Comparison of ENCODE assay signal across 18 mouse cellular contexts in the genomic region with DNA sequence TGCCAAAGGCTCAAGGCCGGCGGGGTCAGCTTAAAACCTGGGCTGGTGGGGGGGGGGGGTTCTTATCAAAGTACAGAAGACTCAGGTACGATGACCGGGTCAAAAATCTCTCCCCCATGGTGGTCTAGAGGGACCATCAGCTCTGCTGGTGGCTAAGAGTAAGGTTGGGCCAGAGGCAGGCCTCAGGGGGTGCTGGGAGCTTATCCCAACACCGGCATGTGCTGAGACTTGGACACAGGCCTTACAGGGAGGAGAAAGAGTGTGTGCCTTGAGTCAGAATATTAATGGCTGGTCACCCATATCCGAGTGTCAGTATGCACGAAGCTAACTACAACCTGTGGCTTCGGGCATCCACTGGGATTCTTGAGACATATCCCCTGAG. TPM values are rescaled to one million over a fixed set of nuclear protein-coding genes. Genes with fewer than 3 reads are reported as not detected.
DNase-seq lines count a peak whose midpoint lies in the region; ATAC-seq and TF ChIP-seq lines count a peak whose summit lies in the region.
"Had no signal": no experiment of that assay in that cellular context is flagged by ENCODE, and none has a peak within 500 bp of the region (broad histone marks: within the 10 kb centered on the region; RNA-seq: fewer than 3 reads in every experiment).

No protein-coding gene starts in this region.

- TF ChIP-seq POLR2A in liver, adult 2 months (IDR thresholded peaks at IDR 0.05; ENCODE audit: extremely low read depth, insufficient read depth, low read length): no peak

- no peaks in the 10 kb centered on the region for H3K36me3 ChIP-seq in forebrain, embryonic 10.5 days (replicated peaks)
- no peaks in the 10 kb centered on the region for H3K36me3 ChIP-seq in forebrain, embryonic 15.5 days
- H3K36me3 ChIP-seq in liver, adult 2 months (ENCODE audit: control insufficient read depth, insufficient read depth, low read length): no peaks in the 10 kb centered on the region
- H3K36me3 ChIP-seq in liver, embryonic 12.5 days: no peaks in the 10 kb centered on the region
- H3K36me3 ChIP-seq in hindbrain, embryonic 12.5 days: no peaks in the 10 kb centered on the region
- H3K36me3 ChIP-seq in neural tube, embryonic 14.5 days (ENCODE audit: control insufficient read depth, insufficient read depth, low read length): no peaks in the 10 kb centered on the region
- H3K36me3 ChIP-seq: heart, embryonic 15.5 days; limb, embryonic 15.5 days had no signal

- peaks cover 49% of the 10 kb centered on the region for H3K4me1 ChIP-seq in forebrain, embryonic 10.5 days
- peaks cover 40% of the 10 kb centered on the region for H3K4me1 ChIP-seq in forebrain, embryonic 15.5 days
- H3K4me1 ChIP-seq in liver, adult 2 months (ENCODE audit: control insufficient read depth, insufficient read depth, low read length): no peaks in the 10 kb centered on the region
- no peaks in the 10 kb centered on the region for H3K4me1 ChIP-seq in liver, embryonic 12.5 days
- H3K4me1 ChIP-seq in hindbrain, embryonic 12.5 days: peaks cover 52% of the 10 kb centered on the region
- peaks cover 23% of the 10 kb centered on the region for H3K4me1 ChIP-seq in neural tube, embryonic 14.5 days (ENCODE audit: control insufficient read depth, insufficient read depth, low read length)
- H3K4me1 ChIP-seq: heart, embryonic 15.5 days had no signal

- no peak for TF ChIP-seq CTCF in liver, adult 2 months (IDR thresholded peaks at IDR 0.05; ENCODE audit: low read depth, low read length)

- H3K27me3 ChIP-seq in forebrain, embryonic 10.5 days (ENCODE audit: poor library complexity, severe bottlenecking): peaks cover 67% of the 10 kb centered on the region
- no peaks in the 10 kb centered on the region for H3K27me3 ChIP-seq in forebrain, embryonic 15.5 days
- no peaks in the 10 kb centered on the region for H3K27me3 ChIP-seq in liver, adult 2 months (ENCODE audit: control insufficient read depth, insufficient read depth, low read length)
- H3K27me3 ChIP-seq in liver, embryonic 12.5 days (replicated peaks): peaks cover 39% of the 10 kb centered on the region
- H3K27me3 ChIP-seq in hindbrain, embryonic 12.5 days: no peaks in the 10 kb centered on the region
- no peaks in the 10 kb centered on the region for H3K27me3 ChIP-seq in neural tube, embryonic 14.5 days (ENCODE audit: control insufficient read depth, insufficient read depth, low read length)
- H3K27me3 ChIP-seq: limb, embryonic 15.5 days had no signal

- DNase-seq in forebrain, embryonic 10.5 days (ENCODE audit: extremely low spot score, low spot score): no peak
- no peak for DNase-seq in liver, adult 2 months (ENCODE audit: extremely low read depth, low read depth, low spot score)
- DNase-seq in spleen, adult 12 weeks (ENCODE audit: low spot score): no peak
- no peak for DNase-seq in left cerebral cortex, adult 9 months (ENCODE audit: low spot score in 2 of 2)
- DNase-seq: adrenal gland, adult 8-10 months; gastrocnemius, postnatal 14 days; heart, adult 2 months; liver, postnatal 0 days; lung, postnatal 14 days; right cerebral cortex, postnatal 4 days had no signal

- peak overlapping the region; percentile 12; the same call in 1 of the 2 replicates for H3K27ac ChIP-seq in forebrain, embryonic 10.5 days
- H3K27ac ChIP-seq in forebrain, embryonic 15.5 days (replicated peaks): no peak overlapping the region
- H3K27ac ChIP-seq in liver, adult 2 months (replicated peaks; ENCODE audit: insufficient read depth, low read depth, low read length): peak overlapping the region; percentile 0; the same call in 1 of the 2 replicates
- H3K27ac ChIP-seq in liver, embryonic 12.5 days: no peak overlapping the region
- peak overlapping the region; percentile 45 for H3K27ac ChIP-seq in hindbrain, embryonic 12.5 days
- peak overlapping the region; percentile 66; the same call in 1 of the 2 replicates for H3K27ac ChIP-seq in neural tube, embryonic 14.5 days (ENCODE audit: low read depth, low read length)
- H3K27ac ChIP-seq: heart, adult 2 months; heart, embryonic 15.5 days; limb, embryonic 15.5 days had no signal

- H3K9me3 ChIP-seq in forebrain, embryonic 10.5 days: no peaks in the 10 kb centered on the region
- no peaks in the 10 kb centered on the region for H3K9me3 ChIP-seq in forebrain, embryonic 15.5 days
- no peaks in the 10 kb centered on the region for H3K9me3 ChIP-seq in liver, embryonic 12.5 days (replicated peaks)
- H3K9me3 ChIP-seq in hindbrain, embryonic 12.5 days (replicated peaks): no peaks in the 10 kb centered on the region
- no peaks in the 10 kb centered on the region for H3K9me3 ChIP-seq in neural tube, embryonic 14.5 days (ENCODE audit: control insufficient read depth, low read length)
- H3K9me3 ChIP-seq: heart, embryonic 15.5 days; limb, embryonic 15.5 days had no signal

- H3K4me2 ChIP-seq in forebrain, embryonic 15.5 days (replicated peaks): no peak overlapping the region
- H3K4me2 ChIP-seq in liver, embryonic 12.5 days: no peak overlapping the region
- H3K4me2 ChIP-seq in hindbrain, embryonic 12.5 days (replicated peaks): 0 out of 2 replicates have a peak overlapping the region, but pooled peaks have one; percentile 19
- no peak overlapping the region for H3K4me2 ChIP-seq in neural tube, embryonic 14.5 days (ENCODE audit: low read depth, low read length)
- H3K4me2 ChIP-seq: heart, embryonic 15.5 days; limb, embryonic 15.5 days had no signal

- no peak; the same call in 1 of the 2 replicates for ATAC-seq in forebrain, embryonic 15.5 days (replicated peaks)
- no peak for ATAC-seq in liver, embryonic 12.5 days
- ATAC-seq in hindbrain, embryonic 12.5 days (ENCODE audit: low FRiP score): peak; percentile 33
- peak; percentile 35 for ATAC-seq in neural tube, embryonic 14.5 days (ENCODE audit: low read depth)
- ATAC-seq: intestine, postnatal 0 days; liver, postnatal 0 days had no signal

- no peak overlapping the region for H3K9ac ChIP-seq in forebrain, embryonic 15.5 days (replicated peaks)
- no peak overlapping the region for H3K9ac ChIP-seq in liver, adult 2 months (ENCODE audit: low read depth, low read length)
- H3K9ac ChIP-seq in liver, embryonic 12.5 days: no peak overlapping the region
- H3K9ac ChIP-seq in hindbrain, embryonic 12.5 days: no peak overlapping the region
- H3K9ac ChIP-seq in neural tube, embryonic 14.5 days (replicated peaks; ENCODE audit: low read depth, low read length): no peak overlapping the region
- H3K9ac ChIP-seq: heart, embryonic 15.5 days; limb, embryonic 15.5 days; liver, postnatal 0 days had no signal

- no peaks in the 10 kb centered on the region for H3K79me2 ChIP-seq in liver, adult 2 months (ENCODE audit: control insufficient read depth, insufficient read depth, low read length)

- WGBS in forebrain, embryonic 10.5 days: 39% methylated on average over 8 of the region's 8 CpGs
- 36% methylated on average over 8 of the region's 8 CpGs for WGBS in forebrain, embryonic 15.5 days
- 66% methylated on average over 8 of the region's 8 CpGs for WGBS in liver, adult 2 months
- 45% methylated on average over 8 of the region's 8 CpGs for WGBS in liver, embryonic 12.5 days (ENCODE audit: insufficient replicate concordance)
- 46% methylated on average over 8 of the region's 8 CpGs for WGBS in hindbrain, embryonic 12.5 days
- WGBS in neural tube, embryonic 14.5 days: 52% methylated on average over 8 of the region's 8 CpGs

- peak overlapping the region; percentile 30; the same call in 1 of the 2 replicates for H3K4me3 ChIP-seq in forebrain, embryonic 10.5 days
- no peak overlapping the region for H3K4me3 ChIP-seq in forebrain, embryonic 15.5 days
- H3K4me3 ChIP-seq in liver, adult 2 months (ENCODE audit: insufficient read depth, low read depth, low read length): no peak overlapping the region
- H3K4me3 ChIP-seq in liver, embryonic 12.5 days: no peak overlapping the region
- H3K4me3 ChIP-seq in hindbrain, embryonic 12.5 days: no peak overlapping the region
- no peak overlapping the region for H3K4me3 ChIP-seq in neural tube, embryonic 14.5 days (ENCODE audit: low read depth, low read length)
- H3K4me3 ChIP-seq: heart, adult 2 months; heart, embryonic 15.5 days; layer of hippocampus, adult 2 months; limb, embryonic 15.5 days had no signal

RNA-seq across cellular contexts. Expression of a gene that starts 31.4 kb away (rescaled TPM):
- polyA plus RNA-seq in forebrain, embryonic 10.5 days (2016; fragmentation: Nextera tagmentation; extraction: Ambion mirVana): 98.8 and 104 TPM in 2 replicates
- 81.1 and 82.5 TPM in 2 replicates for polyA plus RNA-seq in forebrain, embryonic 15.5 days (2015; fragmentation: Nextera tagmentation; extraction: Ambion mirVana)
- 14.4 and 15.2 TPM in 2 replicates for total RNA-seq in liver, adult 2 months (2014; rRNA removed)
- 9.9 and 10.1 TPM in 2 replicates for polyA plus RNA-seq in liver, adult 2 months (2012; rRNA removed)
- polyA plus RNA-seq in liver, embryonic 12.5 days (2016; fragmentation: Nextera tagmentation; extraction: Ambion mirVana): 35.7 and 39.0 TPM in 2 replicates
- polyA plus RNA-seq in hindbrain, embryonic 12.5 days (2016; fragmentation: Nextera tagmentation; extraction: Ambion mirVana): 82.3 and 83.7 TPM in 2 replicates
- polyA plus RNA-seq in neural tube, embryonic 14.5 days (2014; fragmentation: Nextera tagmentation; extraction: Ambion mirVana): 59.4 and 65.6 TPM in 2 replicates

Comparison
In these comparisons a context has a peak if more than half of its experiments do, and no peak if none do; other contexts are left out.
1. H3K27ac ChIP-seq: peak in forebrain, embryonic 10.5 days (single experiment), liver, adult 2 months (single experiment), hindbrain, embryonic 12.5 days (single experiment) and neural tube, embryonic 14.5 days (single experiment); none in forebrain, embryonic 15.5 days (single experiment) and liver, embryonic 12.5 days (single experiment).
2. ATAC-seq: peak in hindbrain, embryonic 12.5 days (single experiment) and neural tube, embryonic 14.5 days (single experiment); none in forebrain, embryonic 15.5 days (single experiment) and liver, embryonic 12.5 days (single experiment).